Mouse (Mus musculus) testis, adult 2 months (tissue): Measurements from ENCODE around the gene Jmjd4.

Source experiments
- CTCF ChIP-seq: fragments of 200-500 bp; IDR thresholded peaks from 2 replicates; pipeline ENCODE4 v1.5.1; 2012; ENCODE audit warnings: low read depth, mild to moderate bottlenecking, inconsistent platforms, low read length, moderate library complexity; ENCODE audit not compliant: control insufficient read depth, insufficient read depth, insufficient replicate concordance
- POLR2A ChIP-seq: fragments of 200-500 bp; IDR thresholded peaks from 2 replicates; pipeline ENCODE4 v1.6.1; 2012; ENCODE audit warnings: low read depth, mild to moderate bottlenecking, inconsistent platforms, low read length, moderate library complexity; ENCODE audit not compliant: control insufficient read depth

- no peak for TF ChIP-seq CTCF
- TF ChIP-seq POLR2A = no peak
These were observed 44.1 kb upstream of the Jmjd4 start for GRCm38 (mm10) chr11:59405761-59406160.
